Mouse (Mus musculus) CD4-positive, CD25-positive, alpha-beta regulatory T cell, adult 9 weeks (primary cell): Measurements from ENCODE around the gene Igsf3. TPM values are rescaled to one million over a fixed set of nuclear protein-coding genes. Genes with fewer than 3 reads are reported as not detected.

Source experiments
- polyA plus RNA-seq: library from polyadenylated mRNA; unstranded; fragments of 100-300 nt; shearing (Covaris generic); gene quantifications from one replicate; pipeline ENCODE4 v1.2.1, GENCODE M21; 2017

The Igsf3 gene
- polyA plus RNA-seq, result 2.4 TPM

GRCm38 (mm10) chr3:101376538-101377247 lies at the start of gene Igsf3:
TSS of gene Igsf3 (plus strand) at chr3:101377083.

Other genes with a start within 250 kb of the Igsf3 start
- 1,422 TPM for gene Cd2, start 89.1 kb upstream of the Igsf3 start, polyA plus RNA-seq
- gene Atp1a1, start 227.6 kb downstream of the Igsf3 start, polyA plus RNA-seq, result 25.6 TPM